Mouse (Mus musculus) gastrocnemius, adult 2 months (tissue): ENCODE data around the gene Zfp213. TPM values are rescaled to one million over a fixed set of nuclear protein-coding genes. Genes with fewer than 3 reads are reported as not detected.

ENCODE experiments used
- DNase-seq: peaks from one replicate; pipeline ENCODE4 v3.0.0; 2022
- H3K27ac ChIP-seq: fragments of 200-600 bp; 2 replicates; pipeline ENCODE4 v1.8.1; 2022; ENCODE audit warnings: mild to moderate bottlenecking
- H3K4me3 ChIP-seq: fragments of 200-600 bp; 2 replicates; pipeline ENCODE4 v1.8.1; 2022; ENCODE audit warnings: mild to moderate bottlenecking, moderate library complexity
- CTCF ChIP-seq: fragments of 200-600 bp; IDR thresholded peaks from 2 replicates; pipeline ENCODE4 v1.8.1; 2022; ENCODE audit warnings: antibody characterized with exemption, mild to moderate bottlenecking, moderate library complexity
- intact Hi-C: fragments of 180-260 bp; cut with DNase I; formaldehyde crosslinking; loops from one replicate; pipeline ENCODE4 v1.15.1; 2025
- total RNA-seq, 2 experiments: library from RNA; stranded (reverse); gene quantifications; 2 replicates each; pipeline ENCODE4 v1.2.3; 2021

Gene Zfp213
- total RNA-seq, 2 experiments from 2014 or later: 2.0 to 3.3 TPM

- TF ChIP-seq CTCF: no peak
- Histone ChIP-seq H3K4me3 (peak overlapping the region; percentile 79), H3K27ac (peak overlapping the region; percentile 92; the same call in 1 of the 2 replicates)
- intact Hi-C loops: no loop called here
- DNase-seq: no peak
These were observed 14.6 kb downstream of the Zfp213 start for GRCm38 (mm10) chr17:23549441-23549840.

- Histone ChIP-seq H3K4me3 (peak overlapping the region; percentile 79), H3K27ac (0 out of 2 replicates have a peak overlapping the region, but pooled peaks have one; percentile 28)
- peak; percentile 81 for DNase-seq
- intact Hi-C loops: no loop called here
- TF ChIP-seq CTCF: no peak
These were observed 15.4 kb downstream of the Zfp213 start for GRCm38 (mm10) chr17:23548615-23549014.

GRCm38 (mm10) chr17:23547681-23548443 is 16.2 kb downstream of the Zfp213 start:
- Histone ChIP-seq H3K4me3 (peak overlapping the region; percentile 84), H3K27ac (no peak overlapping the region; the same call in 1 of the 2 replicates)
- no peak for TF ChIP-seq CTCF
- intact Hi-C loops: no loop called here
- DNase-seq: no peak

GRCm38 (mm10) chr17:23546702-23547505 is 17.1 kb downstream of the Zfp213 start:
- peak overlapping the region; percentile 89 for H3K27ac ChIP-seq
- TF ChIP-seq CTCF: no peak
- intact Hi-C loops: no loop called here
- H3K4me3 ChIP-seq: peak overlapping the region; percentile 84
- DNase-seq: peak; percentile 80

- H3K27ac ChIP-seq: peak overlapping the region; percentile 89
- peak overlapping the region; percentile 84 for H3K4me3 ChIP-seq
- intact Hi-C loops: no loop called here
- peak; percentile 78 for DNase-seq
- TF ChIP-seq CTCF: no peak
These were observed 17.7 kb downstream of the Zfp213 start for GRCm38 (mm10) chr17:23546333-23546701.

- no peak for TF ChIP-seq CTCF
- Histone ChIP-seq H3K4me3 (peak overlapping the region; percentile 84), H3K27ac (no peak overlapping the region)
- DNase-seq: no peak
- intact Hi-C loops: no loop called here
These were observed 18.2 kb downstream of the Zfp213 start for GRCm38 (mm10) chr17:23545841-23546240.

- TF ChIP-seq CTCF: no peak
- no peak overlapping the region for H3K27ac ChIP-seq
- intact Hi-C loops: no loop called here
- DNase-seq: no peak
- H3K4me3 ChIP-seq: no peak overlapping the region
These were observed 19.3 kb downstream of the Zfp213 start for GRCm38 (mm10) chr17:23544766-23545165.

GRCm38 (mm10) chr17:23543983-23544382 is 20.1 kb downstream of the Zfp213 start:
- DNase-seq: no peak
- no peak overlapping the region for H3K4me3 ChIP-seq
- intact Hi-C loops: no loop called here
- TF ChIP-seq CTCF: no peak
- H3K27ac ChIP-seq: peak overlapping the region; percentile 73

GRCm38 (mm10) chr17:23543325-23543724 is 20.7 kb downstream of the Zfp213 start:
- Histone ChIP-seq H3K4me3 (no peak overlapping the region), H3K27ac (peak overlapping the region; percentile 73)
- TF ChIP-seq CTCF: no peak
- DNase-seq: no peak
- intact Hi-C loops: no loop called here

GRCm38 (mm10) chr17:23542835-23543234 is 21.2 kb downstream of the Zfp213 start:
- H3K27ac ChIP-seq: peak overlapping the region; percentile 68
- no peak for DNase-seq
- no peak overlapping the region for H3K4me3 ChIP-seq
- intact Hi-C loops: no loop called here
- TF ChIP-seq CTCF: no peak

- no peak for TF ChIP-seq CTCF
- Histone ChIP-seq H3K27ac (no peak overlapping the region), H3K4me3 (peak overlapping the region; percentile 18)
- DNase-seq: no peak
- intact Hi-C loops: no loop called here
These were observed 21.9 kb downstream of the Zfp213 start for GRCm38 (mm10) chr17:23542004-23542720.

- no peak for TF ChIP-seq CTCF
- Histone ChIP-seq H3K4me3 (no peak overlapping the region), H3K27ac (no peak overlapping the region)
- intact Hi-C loops: no loop called here
- no peak for DNase-seq
These were observed 23.2 kb downstream of the Zfp213 start for GRCm38 (mm10) chr17:23540605-23541475.
